8 mouse cellular contexts compared by ENCODE assay signal in the genomic region with DNA sequence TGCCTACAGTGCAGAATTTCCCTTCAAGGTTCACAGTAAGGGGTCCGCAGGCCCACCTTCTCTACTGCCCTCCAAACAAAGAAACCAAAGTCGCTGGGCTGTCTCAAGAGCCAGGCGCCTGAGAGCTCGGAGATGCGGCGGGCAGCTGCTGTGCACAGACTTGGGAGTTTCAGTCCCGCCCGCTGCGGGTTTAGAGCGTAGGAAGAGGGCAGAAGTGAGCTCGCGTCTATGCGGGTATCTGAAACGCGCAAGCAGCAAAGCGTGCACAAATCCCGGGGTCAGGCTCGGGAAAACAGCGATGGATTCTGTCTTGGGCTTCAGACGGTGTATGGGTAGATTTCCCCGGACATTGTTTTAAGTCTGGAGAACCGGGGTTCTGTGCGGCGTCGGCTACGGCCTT. TPM values are rescaled to one million over a fixed set of nuclear protein-coding genes. Genes with fewer than 3 reads are reported as not detected.
DNase-seq lines count a peak whose midpoint lies in the region; ATAC-seq and TF ChIP-seq lines count a peak whose summit lies in the region.

No protein-coding gene starts in this region.

- no peak for DNase-seq in heart, postnatal 4 days
- DNase-seq in brain, embryonic 14.5 days (ENCODE audit: low read depth) = peak; percentile 88
- DNase-seq in heart, postnatal 0 days (ENCODE audit: low spot score) = no peak
- DNase-seq in spleen, adult 18-20 months = no peak
- DNase-seq in ovary, postnatal 10 days (ENCODE audit: low spot score) = no peak
- no peak for DNase-seq in spleen, postnatal 4 days (ENCODE audit: low spot score in 2 of 2)

- peaks cover 99% of the 10 kb centered on the region for H3K27me3 ChIP-seq in heart, embryonic 14.5 days (ENCODE audit: control insufficient read depth, insufficient read depth, low read length)
- H3K27me3 ChIP-seq in heart, postnatal 0 days (ENCODE audit: control insufficient read depth, insufficient read depth, low read length) = peaks cover 95% of the 10 kb centered on the region
- peaks cover 96% of the 10 kb centered on the region for H3K27me3 ChIP-seq in midbrain, embryonic 12.5 days

- no peak for TF ChIP-seq EP300 in heart, postnatal 0 days (IDR thresholded peaks at IDR 0.05; ENCODE audit: low read depth)

- TF ChIP-seq POLR2A in brain, embryonic 14.5 days (IDR thresholded peaks at IDR 0.05; ENCODE audit: borderline replicate concordance, extremely low read depth, insufficient read depth, insufficient read length, poor library complexity, severe bottlenecking) = no peak

- no peaks in the 10 kb centered on the region for H3K9me3 ChIP-seq in heart, embryonic 14.5 days (ENCODE audit: control insufficient read depth, low read length)
- no peaks in the 10 kb centered on the region for H3K9me3 ChIP-seq in heart, postnatal 0 days (replicated peaks; ENCODE audit: control insufficient read depth, low read length)
- H3K9me3 ChIP-seq in midbrain, embryonic 12.5 days = no peaks in the 10 kb centered on the region

- H3K4me2 ChIP-seq in heart, embryonic 14.5 days (ENCODE audit: low read length) = peak overlapping the region; percentile 53
- H3K4me2 ChIP-seq in heart, postnatal 0 days (ENCODE audit: low read depth, low read length) = peak overlapping the region; percentile 32
- H3K4me2 ChIP-seq in midbrain, embryonic 12.5 days (replicated peaks) = peak overlapping the region; percentile 49

- no peak overlapping the region for H3K9ac ChIP-seq in heart, embryonic 14.5 days (ENCODE audit: low read length)
- H3K9ac ChIP-seq in heart, postnatal 0 days (replicated peaks; ENCODE audit: low read depth, low read length) = no peak overlapping the region
- no peak overlapping the region; the same call in 1 of the 2 replicates for H3K9ac ChIP-seq in midbrain, embryonic 12.5 days (replicated peaks)

- no peak for TF ChIP-seq CTCF in brain, embryonic 14.5 days (IDR thresholded peaks at IDR 0.05; ENCODE audit: borderline replicate concordance, extremely low read depth, insufficient read depth, insufficient read length)
- TF ChIP-seq CTCF in heart, postnatal 0 days (IDR thresholded peaks at IDR 0.05; ENCODE audit: low read depth) = no peak

- H3K27ac ChIP-seq in heart, embryonic 14.5 days (replicated peaks in 1 of 2; ENCODE audit: control insufficient read depth in 1 of 2, insufficient read depth in 1 of 2, low read depth in 2 of 2, low read length in 2 of 2) = no peak overlapping the region
- no peak overlapping the region for H3K27ac ChIP-seq in heart, postnatal 0 days (ENCODE audit: low read depth)
- peak overlapping the region; percentile 76 for H3K27ac ChIP-seq in midbrain, embryonic 12.5 days (replicated peaks)

- H3K4me3 ChIP-seq in heart, embryonic 14.5 days (ENCODE audit: control insufficient read depth in 1 of 2, insufficient read depth in 1 of 2, low read depth in 1 of 2, low read length in 2 of 2) = peak overlapping the region; percentile 1 to 31; a peak in 2 of 4 replicates
- peak overlapping the region; percentile 23 for H3K4me3 ChIP-seq in heart, postnatal 0 days (ENCODE audit: low read depth, low read length)
- peak overlapping the region; percentile 30 for H3K4me3 ChIP-seq in midbrain, embryonic 12.5 days

- no peaks in the 10 kb centered on the region for H3K36me3 ChIP-seq in heart, embryonic 14.5 days (ENCODE audit: control insufficient read depth, insufficient read depth, low read length)
- no peaks in the 10 kb centered on the region for H3K36me3 ChIP-seq in heart, postnatal 0 days (replicated peaks; ENCODE audit: control insufficient read depth, insufficient read depth, low read length)
- no peaks in the 10 kb centered on the region for H3K36me3 ChIP-seq in midbrain, embryonic 12.5 days

- no peak for ATAC-seq in heart, embryonic 14.5 days (ENCODE audit: insufficient number of reproducible peaks, insufficient read depth, low FRiP score, low read depth)
- no peak for ATAC-seq in heart, postnatal 0 days (ENCODE audit: insufficient read depth, low read depth)
- no peak; the same call in 1 of the 2 replicates for ATAC-seq in midbrain, embryonic 12.5 days (ENCODE audit: low FRiP score, low read depth)

- H3K4me1 ChIP-seq in heart, embryonic 14.5 days (ENCODE audit: control insufficient read depth in 2 of 2, insufficient read depth in 2 of 2, low read length in 2 of 2) = peaks cover 0 to 5% of the 10 kb centered on the region in 2 experiments; a peak in 2 of 4 replicates
- 0 out of 2 replicates have a peak, but pooled peaks cover 2% of the 10 kb centered on the region for H3K4me1 ChIP-seq in heart, postnatal 0 days (ENCODE audit: control insufficient read depth, insufficient read depth)
- peaks cover 49% of the 10 kb centered on the region for H3K4me1 ChIP-seq in midbrain, embryonic 12.5 days

- WGBS in heart, embryonic 14.5 days = 1% methylated on average over 26 of the region's 26 CpGs
- WGBS in heart, postnatal 0 days = 1% methylated on average over 26 of the region's 26 CpGs
- WGBS in midbrain, embryonic 12.5 days = under 1% methylated on average over 26 of the region's 26 CpGs

RNA-seq across cellular contexts. Expression of a gene that starts 7.4 kb away (rescaled TPM):
- polyA plus RNA-seq in heart, embryonic 14.5 days (2014; fragmentation: Nextera tagmentation; extraction: Ambion mirVana) = not detected in 2 replicates
- total RNA-seq in heart, postnatal 4 days (2021) = not detected
- polyA plus RNA-seq in brain, embryonic 14.5 days (2012; rRNA removed) = 28.5 and 37.0 TPM in 2 replicates
- total RNA-seq in heart, postnatal 0 days (2014; rRNA removed; ENCODE audit: low replicate concordance) = not detected in 2 replicates
- polyA plus RNA-seq in heart, postnatal 0 days (2015; fragmentation: Nextera tagmentation; extraction: Ambion mirVana) = not detected in 2 replicates
- 40.3 and 43.4 TPM in 2 replicates for polyA plus RNA-seq in midbrain, embryonic 12.5 days (2016; fragmentation: Nextera tagmentation; extraction: Ambion mirVana)

Comparison
In these comparisons a context has a peak if more than half of its experiments do, and no peak if none do; other contexts are left out.
1. RNA of a gene that starts 7.4 kb away (polyA plus RNA-seq): 40.3 to 43.4 TPM in midbrain, embryonic 12.5 days and 28.5 to 37.0 TPM in brain, embryonic 14.5 days; not detected in heart, embryonic 14.5 days and not detected in heart, postnatal 0 days; every median in the first group is over 10 times any median in the second.
2. Peak in every context shown above with its lines, with median percentiles within 50 percentile points of each other: H3K4me2 ChIP-seq and H3K4me3 ChIP-seq.